ENCODE assay signal across 9 mouse cellular contexts in the genomic region with DNA sequence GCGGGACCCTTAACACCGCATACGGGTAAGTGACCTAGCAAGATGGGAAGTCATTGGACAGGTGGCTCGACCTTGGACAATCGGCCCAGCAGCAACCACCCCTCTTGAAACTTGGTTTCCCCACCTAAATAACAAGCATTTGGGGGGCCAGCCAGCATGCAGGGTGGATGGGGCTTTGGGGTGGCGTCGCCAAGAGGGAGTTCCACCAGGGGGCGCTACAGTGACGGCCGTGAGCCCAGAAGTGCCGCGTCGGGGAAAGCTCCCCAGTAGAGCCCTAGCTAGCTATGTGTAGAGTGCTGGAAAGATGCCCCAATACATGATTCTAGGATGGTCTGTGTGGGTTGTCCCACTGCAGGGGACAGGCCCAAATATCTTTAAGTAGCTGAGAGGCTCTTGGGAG. TPM values are rescaled to one million over a fixed set of nuclear protein-coding genes. Genes with fewer than 3 reads are reported as not detected.
DNase-seq lines count a peak whose midpoint lies in the region; ATAC-seq and TF ChIP-seq lines count a peak whose summit lies in the region.
"Had no signal": no experiment of that assay in that cellular context is flagged by ENCODE, and none has a peak within 500 bp of the region (broad histone marks: within the 10 kb centered on the region; RNA-seq: fewer than 3 reads in every experiment).

No protein-coding gene starts in this region.

- peak; percentile 72 for TF ChIP-seq CTCF in kidney, adult 2 months (conservative IDR thresholded peaks at IDR 0.05; ENCODE audit: insufficient read depth, insufficient read length, low read depth, low read length)

- H3K27me3 ChIP-seq in kidney, adult 2 months (replicated peaks; ENCODE audit: control insufficient read depth, insufficient read depth, low read length), result no peaks in the 10 kb centered on the region
- 0 out of 2 replicates have a peak, but pooled peaks cover 4% of the 10 kb centered on the region for H3K27me3 ChIP-seq in kidney, embryonic 15.5 days
- peaks cover 45% of the 10 kb centered on the region for H3K27me3 ChIP-seq in liver, embryonic 12.5 days (replicated peaks)
- no peaks in the 10 kb centered on the region for H3K27me3 ChIP-seq in forebrain, embryonic 15.5 days

- H3K4me2 ChIP-seq in kidney, embryonic 15.5 days, result no peak overlapping the region
- H3K4me2 ChIP-seq in liver, embryonic 12.5 days, result no peak overlapping the region
- no peak overlapping the region for H3K4me2 ChIP-seq in forebrain, embryonic 15.5 days (replicated peaks)
- H3K4me2 ChIP-seq: midbrain, embryonic 12.5 days had no signal

- 29% methylated on average over 13 of the region's 13 CpGs for WGBS in kidney, adult 2 months
- 35% methylated on average over 13 of the region's 13 CpGs for WGBS in kidney, embryonic 15.5 days
- 19% methylated on average over 13 of the region's 13 CpGs for WGBS in liver, embryonic 12.5 days (ENCODE audit: insufficient replicate concordance)
- 33% methylated on average over 13 of the region's 13 CpGs for WGBS in forebrain, embryonic 15.5 days

- no peak for TF ChIP-seq POLR2A in kidney, adult 2 months (IDR thresholded peaks at IDR 0.05; ENCODE audit: low read depth, low read length)

- peaks cover 3% of the 10 kb centered on the region; the same call in 1 of the 2 replicates for H3K4me1 ChIP-seq in kidney, adult 2 months (ENCODE audit: control insufficient read depth, insufficient read depth, low read length)
- H3K4me1 ChIP-seq in kidney, embryonic 15.5 days, result peaks cover 6% of the 10 kb centered on the region
- H3K4me1 ChIP-seq in liver, embryonic 12.5 days, result 0 out of 2 replicates have a peak, but pooled peaks cover 8% of the 10 kb centered on the region
- no peaks in the 10 kb centered on the region for H3K4me1 ChIP-seq in forebrain, embryonic 15.5 days

- H3K36me3 ChIP-seq in kidney, adult 2 months (ENCODE audit: control insufficient read depth, insufficient read depth, low read length), result no peaks in the 10 kb centered on the region
- no peaks in the 10 kb centered on the region for H3K36me3 ChIP-seq in kidney, embryonic 15.5 days
- H3K36me3 ChIP-seq in liver, embryonic 12.5 days, result no peaks in the 10 kb centered on the region
- H3K36me3 ChIP-seq in forebrain, embryonic 15.5 days, result no peaks in the 10 kb centered on the region
- H3K36me3 ChIP-seq: midbrain, embryonic 12.5 days had no signal

- no peak for ATAC-seq in kidney, embryonic 15.5 days (replicated peaks; ENCODE audit: low FRiP score)
- ATAC-seq in liver, embryonic 12.5 days, result 0 out of 2 replicates have a peak, but pooled peaks have one; percentile 9
- no peak for ATAC-seq in forebrain, embryonic 15.5 days (replicated peaks)

- no peak overlapping the region for H3K27ac ChIP-seq in kidney, adult 2 months (ENCODE audit: insufficient read depth, low read depth, low read length)
- no peak overlapping the region for H3K27ac ChIP-seq in kidney, embryonic 15.5 days
- no peak overlapping the region for H3K27ac ChIP-seq in liver, embryonic 12.5 days
- no peak overlapping the region for H3K27ac ChIP-seq in forebrain, embryonic 15.5 days (replicated peaks)
- H3K27ac ChIP-seq: midbrain, embryonic 12.5 days had no signal

- no peak overlapping the region for H3K4me3 ChIP-seq in kidney, adult 2 months (ENCODE audit: insufficient read depth, low read depth, low read length)
- H3K4me3 ChIP-seq in kidney, embryonic 15.5 days (replicated peaks), result no peak overlapping the region
- no peak overlapping the region for H3K4me3 ChIP-seq in liver, embryonic 12.5 days
- H3K4me3 ChIP-seq in forebrain, embryonic 15.5 days, result no peak overlapping the region
- H3K4me3 ChIP-seq: midbrain, embryonic 12.5 days had no signal

- no peaks in the 10 kb centered on the region for H3K9me3 ChIP-seq in kidney, embryonic 15.5 days (replicated peaks)
- no peaks in the 10 kb centered on the region for H3K9me3 ChIP-seq in liver, embryonic 12.5 days (replicated peaks)
- H3K9me3 ChIP-seq in forebrain, embryonic 15.5 days, result no peaks in the 10 kb centered on the region
- H3K9me3 ChIP-seq: midbrain, embryonic 12.5 days had no signal

- DNase-seq in kidney, adult 2 months, result peak; percentile 66
- DNase-seq in CD8-positive naive resting alpha-beta T cell, adult 2 months (ENCODE audit: low read depth in 2 of 2, low spot score in 2 of 2), result peak; percentile 36 to 51
- peak; percentile 72 for DNase-seq in ZHBTc4 (ENCODE audit: low read depth, low spot score)
- peak; percentile 81 for DNase-seq in gastrocnemius, postnatal 10 days
- peak; percentile 50 to 84 for DNase-seq in spleen, postnatal 10 days (ENCODE audit: low spot score in 2 of 2)

- H3K9ac ChIP-seq in kidney, embryonic 15.5 days, result no peak overlapping the region
- H3K9ac ChIP-seq in liver, embryonic 12.5 days, result no peak overlapping the region
- H3K9ac ChIP-seq in forebrain, embryonic 15.5 days (replicated peaks), result no peak overlapping the region
- H3K9ac ChIP-seq: midbrain, embryonic 12.5 days had no signal

RNA-seq across cellular contexts. Expression of gene Slc22a18, which starts 7.0 kb away (rescaled TPM):
- 1,125 and 1,412 TPM in 2 replicates for polyA plus RNA-seq in kidney, adult 2 months (2012; rRNA removed)
- polyA plus RNA-seq in kidney, embryonic 15.5 days (2015; fragmentation: Nextera tagmentation; extraction: Ambion mirVana), result 4.1 and 4.5 TPM in 2 replicates
- total RNA-seq in gastrocnemius, postnatal 10 days (2021), result under 1 TPM; 0.35 to 0.54 TPM
- 4.5 and 5.1 TPM in 2 replicates for polyA plus RNA-seq in liver, embryonic 12.5 days (2016; fragmentation: Nextera tagmentation; extraction: Ambion mirVana)
- 0.29 and 0.68 TPM in 2 replicates for polyA plus RNA-seq in forebrain, embryonic 15.5 days (2015; fragmentation: Nextera tagmentation; extraction: Ambion mirVana)

RNA-seq across cellular contexts. Expression of gene Cdkn1c, which starts 19.6 kb away (rescaled TPM):
- 30.8 and 31.0 TPM in 2 replicates for polyA plus RNA-seq in kidney, adult 2 months (2012; rRNA removed)
- 844 and 965 TPM in 2 replicates for polyA plus RNA-seq in kidney, embryonic 15.5 days (2015; fragmentation: Nextera tagmentation; extraction: Ambion mirVana)
- 100 to 1,000 TPM; 954 to 996 TPM for total RNA-seq in gastrocnemius, postnatal 10 days (2021)
- polyA plus RNA-seq in liver, embryonic 12.5 days (2016; fragmentation: Nextera tagmentation; extraction: Ambion mirVana), result 434 and 450 TPM in 2 replicates
- polyA plus RNA-seq in forebrain, embryonic 15.5 days (2015; fragmentation: Nextera tagmentation; extraction: Ambion mirVana), result 139 and 142 TPM in 2 replicates

RNA-seq across cellular contexts. Expression of gene Phlda2, which starts 22.5 kb away (rescaled TPM):
- polyA plus RNA-seq in kidney, adult 2 months (2012; rRNA removed), result 46.6 and 50.2 TPM in 2 replicates
- 8.4 and 10.8 TPM in 2 replicates for polyA plus RNA-seq in kidney, embryonic 15.5 days (2015; fragmentation: Nextera tagmentation; extraction: Ambion mirVana)
- total RNA-seq in gastrocnemius, postnatal 10 days (2021), result not detected
- 18.1 and 18.5 TPM in 2 replicates for polyA plus RNA-seq in liver, embryonic 12.5 days (2016; fragmentation: Nextera tagmentation; extraction: Ambion mirVana)
- polyA plus RNA-seq in forebrain, embryonic 15.5 days (2015; fragmentation: Nextera tagmentation; extraction: Ambion mirVana), result 0.26 and 0.47 TPM in 2 replicates

Comparison
In these comparisons a context has a peak if more than half of its experiments do, and no peak if none do; other contexts are left out.
1. RNA of gene Slc22a18, which starts 7.0 kb away (polyA plus RNA-seq): 1,125 to 1,412 TPM in kidney, adult 2 months; 4.5 to 5.1 TPM in liver, embryonic 12.5 days, 4.1 to 4.5 TPM in kidney, embryonic 15.5 days and 0.29 to 0.68 TPM in forebrain, embryonic 15.5 days; every median in the first group is over 100 times any median in the second.
2. Peak in every context shown above with its lines, with median percentiles within 50 percentile points of each other: DNase-seq.